Mouse (Mus musculus) testis, adult 2 months (tissue): Measurements from ENCODE around the gene Psmb3.

ENCODE experiments used
- CTCF ChIP-seq: fragments of 200-500 bp; IDR thresholded peaks from 2 replicates; pipeline ENCODE4 v1.5.1; 2012; ENCODE audit warnings: low read depth, mild to moderate bottlenecking, inconsistent platforms, low read length, moderate library complexity; ENCODE audit not compliant: control insufficient read depth, insufficient read depth, insufficient replicate concordance
- POLR2A ChIP-seq: fragments of 200-500 bp; IDR thresholded peaks from 2 replicates; pipeline ENCODE4 v1.6.1; 2012; ENCODE audit warnings: low read depth, mild to moderate bottlenecking, inconsistent platforms, low read length, moderate library complexity; ENCODE audit not compliant: control insufficient read depth

- TF ChIP-seq CTCF: no peak
- no peak for TF ChIP-seq POLR2A
These were observed 49.0 kb upstream of the Psmb3 start for GRCm38 (mm10) chr11:97654210-97654609.
